Mouse (Mus musculus): ENCODE data around the gene Psd.

GRCm38 (mm10) chr19:46303251-46304215, 23.4 kb downstream of the Psd start:
- TF ChIP-seq CTCF (IDR thresholded peaks at IDR 0.05) (no peak), EP300 (IDR thresholded peaks at IDR 0.05; ENCODE audit: insufficient read depth, low read depth, low read length) (no peak)

Measured in heart, adult 2 months (tissue).